Mouse (Mus musculus) kidney, embryonic 14.5 days (tissue): Measurements from ENCODE around the gene Hist2h3c2. TPM values are rescaled to one million over a fixed set of nuclear protein-coding genes. Genes with fewer than 3 reads are reported as not detected.
"Not testable (repeated sequence)": the region's sequence is repeated elsewhere in the genome, so short reads cannot be mapped to it uniquely, and the experiment has no call there.

Experiments used
- ATAC-seq: fragments of 200-750 bp; cut with Nextera tagmentation; 2 replicates; pipeline ENCODE4 v1.8.0; 2017; ENCODE audit warnings: moderate number of reproducible peaks, mild to moderate bottlenecking, moderate TSS enrichment, moderate library complexity; ENCODE audit not compliant: low FRiP score, low TSS enrichment
- H3K27ac ChIP-seq: fragments of 300-500 bp; sonication (generic); 2 replicates; pipeline ENCODE4 v1.5.1; 2014; ENCODE audit warnings: low read depth, mild to moderate bottlenecking, low read length, moderate library complexity, mixed read lengths
- H3K27me3 ChIP-seq: fragments of 300-500 bp; sonication (generic); 2 replicates; pipeline ENCODE4 v1.6.1; 2014; ENCODE audit warnings: mild to moderate bottlenecking, low read length; ENCODE audit not compliant: control insufficient read depth, insufficient read depth
- H3K36me3 ChIP-seq: fragments of 300-500 bp; sonication (generic); 2 replicates; pipeline ENCODE4 v1.6.1; 2014; ENCODE audit warnings: low read length, mixed read lengths; ENCODE audit not compliant: control insufficient read depth, insufficient read depth
- H3K4me1 ChIP-seq: fragments of 300-500 bp; sonication (generic); 2 replicates; pipeline ENCODE4 v1.6.1; 2014; ENCODE audit warnings: low read length, mixed read lengths; ENCODE audit not compliant: control insufficient read depth, insufficient read depth
- H3K4me2 ChIP-seq: fragments of 300-500 bp; sonication (generic); replicated peaks from 2 replicates; pipeline ENCODE4 v1.6.1; 2014; ENCODE audit warnings: low read depth, mild to moderate bottlenecking, low read length
- H3K4me3 ChIP-seq: fragments of 300-500 bp; sonication (generic); 2 replicates; pipeline ENCODE4 v1.5.1; 2014; ENCODE audit warnings: mild to moderate bottlenecking, low read length
- H3K9ac ChIP-seq: fragments of 300-500 bp; sonication (generic); 2 replicates; pipeline ENCODE4 v1.6.1; 2014; ENCODE audit warnings: low read depth, mild to moderate bottlenecking, low read length, moderate library complexity
- H3K9me3 ChIP-seq: fragments of 300-500 bp; sonication (generic); 2 replicates; pipeline ENCODE4 v1.6.1; 2016; ENCODE audit warnings: low read length; ENCODE audit not compliant: control insufficient read depth
- WGBS: fragments of 180-500 bp; shearing (Covaris S2); extraction: QIAGEN DNeasy Blood & Tissue Kit; methylation state at CpG from one replicate; pipeline ENCODE4 v1.1.7; 2014; 5-methylcytosine and 5-hydroxymethylcytosine counted together
- polyA plus RNA-seq: library from polyadenylated mRNA; unstranded; fragments of >200 nt; fragmentation: Nextera tagmentation; extraction: Ambion mirVana; gene quantifications from 2 replicates; pipeline ENCODE4 v1.2.1, GENCODE M21; 2014

The Hist2h3c2 gene
- polyA plus RNA-seq, 1 experiment from 2014 or later, result 5.4 TPM

- WGBS, result 1% methylated on average over 45 of the region's 45 CpGs
- peak within 1 kb of the TSS; percentile 99 for H3K27ac ChIP-seq
- H3K4me1 ChIP-seq, result peaks cover 12% of the 10 kb centered on the region; the same call in 1 of the 2 replicates
- H3K9ac ChIP-seq, result peak within 1 kb of the TSS; percentile 80
- peak; percentile 96 for ATAC-seq
- H3K27me3 ChIP-seq, result no peaks in the 10 kb centered on the region
- H3K9me3 ChIP-seq, result no peaks in the 10 kb centered on the region
- H3K36me3 ChIP-seq, result no peaks in the 10 kb centered on the region
- H3K4me2 ChIP-seq, result peak within 1 kb of the TSS; percentile 82
- H3K4me3 ChIP-seq, result peak within 1 kb of the TSS; percentile 61
Measured at GRCm38 (mm10) chr3:96269511-96270474, 30.9 kb upstream of the Hist2h3c2 start, which contains the start of gene Hist2h2bb. TSS of gene Hist2h2bb (plus strand) at chr3:96269752.

GRCm38 (mm10) chr3:96268776-96269378, 29.9 kb upstream of the Hist2h3c2 start:
- Histone ChIP-seq H3K4me3 (peak overlapping the region; percentile 61), H3K4me2 (peak overlapping the region; percentile 61), H3K27ac (peak overlapping the region; percentile 99), H3K9ac (peak overlapping the region; percentile 80), H3K4me1 (peaks cover 21% of the 10 kb centered on the region; the same call in 1 of the 2 replicates)
- not testable (repeated sequence) for H3K9me3 ChIP-seq, H3K36me3 ChIP-seq, H3K27me3 ChIP-seq
- peak; percentile 46 for ATAC-seq
- 0% methylated on average over 11 of the region's 44 CpGs for WGBS

GRCm38 (mm10) chr3:96268051-96268775, 29.3 kb upstream of the Hist2h3c2 start, which contains the start of gene Hist2h3b:
TSS of gene Hist2h3b (plus strand) at chr3:96268654.
- H3K27me3 ChIP-seq, result no peaks in the 10 kb centered on the region
- peak within 1 kb of the TSS; percentile 99 for H3K27ac ChIP-seq
- H3K4me1 ChIP-seq, result peaks cover 21% of the 10 kb centered on the region; the same call in 1 of the 2 replicates
- WGBS, result 20% methylated on average over 30 of the region's 30 CpGs
- peak within 1 kb of the TSS; percentile 61 for H3K4me3 ChIP-seq
- H3K4me2 ChIP-seq, result peak within 1 kb of the TSS; percentile 82
- H3K9me3 ChIP-seq, result no peaks in the 10 kb centered on the region
- no peaks in the 10 kb centered on the region for H3K36me3 ChIP-seq
- peak; percentile 71; the same call in 1 of the 2 replicates for ATAC-seq
- H3K9ac ChIP-seq, result peak within 1 kb of the TSS; percentile 80

GRCm38 (mm10) chr3:96267541-96267940, 28.6 kb upstream of the Hist2h3c2 start:
- H3K27me3 ChIP-seq, result no peaks in the 10 kb centered on the region
- H3K4me2 ChIP-seq, result 0 out of 2 replicates have a peak overlapping the region, but pooled peaks have one; percentile 28
- peak overlapping the region; percentile 90 for H3K27ac ChIP-seq
- no peaks in the 10 kb centered on the region for H3K36me3 ChIP-seq
- no peaks in the 10 kb centered on the region for H3K9me3 ChIP-seq
- ATAC-seq, result no peak
- no peak overlapping the region for H3K4me3 ChIP-seq
- WGBS, result 85% methylated on average over 4 of the region's 4 CpGs
- peaks cover 21% of the 10 kb centered on the region; the same call in 1 of the 2 replicates for H3K4me1 ChIP-seq
- peak overlapping the region; percentile 52; the same call in 1 of the 2 replicates for H3K9ac ChIP-seq

- Histone ChIP-seq H3K4me2 (no peak overlapping the region), H3K9me3 (no peaks in the 10 kb centered on the region), H3K9ac (no peak overlapping the region), H3K4me3 (no peak overlapping the region), H3K27ac (0 out of 2 replicates have a peak overlapping the region, but pooled peaks have one; percentile 8), H3K36me3 (no peaks in the 10 kb centered on the region), H3K4me1 (peaks cover 26% of the 10 kb centered on the region; the same call in 1 of the 2 replicates), H3K27me3 (no peaks in the 10 kb centered on the region)
- 84% methylated on average over 8 of the region's 8 CpGs for WGBS
- ATAC-seq, result no peak
Measured at GRCm38 (mm10) chr3:96266132-96266710, 27.3 kb upstream of the Hist2h3c2 start.

- ATAC-seq, result no peak
- WGBS, result 75% methylated on average over 7 of the region's 7 CpGs
- H3K27ac ChIP-seq, result peak overlapping the region; percentile 99
- no peaks in the 10 kb centered on the region for H3K9me3 ChIP-seq
- H3K4me3 ChIP-seq, result no peak overlapping the region; the same call in 1 of the 2 replicates
- peak overlapping the region; percentile 45 for H3K4me2 ChIP-seq
- H3K36me3 ChIP-seq, result no peaks in the 10 kb centered on the region
- H3K27me3 ChIP-seq, result no peaks in the 10 kb centered on the region
- peaks cover 28% of the 10 kb centered on the region; the same call in 1 of the 2 replicates for H3K4me1 ChIP-seq
- peak overlapping the region; percentile 62; the same call in 1 of the 2 replicates for H3K9ac ChIP-seq
Measured at GRCm38 (mm10) chr3:96264404-96264949, 25.6 kb upstream of the Hist2h3c2 start.

GRCm38 (mm10) chr3:96263558-96264403, 24.9 kb upstream of the Hist2h3c2 start:
- ATAC-seq, result no peak
- Histone ChIP-seq H3K36me3 (no peaks in the 10 kb centered on the region), H3K4me2 (peak overlapping the region; percentile 45), H3K27ac (peak overlapping the region; percentile 99), H3K9me3 (no peaks in the 10 kb centered on the region), H3K4me3 (peak overlapping the region; percentile 60), H3K9ac (peak overlapping the region; percentile 62), H3K4me1 (peaks cover 28% of the 10 kb centered on the region; the same call in 1 of the 2 replicates), H3K27me3 (no peaks in the 10 kb centered on the region)
- 5% methylated on average over 27 of the region's 27 CpGs for WGBS
